Mouse (Mus musculus) forebrain, embryonic 14.5 days (tissue): ENCODE measurements around the gene Prim2. TPM values are rescaled to one million over a fixed set of nuclear protein-coding genes. Genes with fewer than 3 reads are reported as not detected.

Experiments
- ATAC-seq: fragments of 200-750 bp; cut with Nextera tagmentation; 2 replicates; pipeline ENCODE4 v1.8.0; 2017; ENCODE audit warnings: mild to moderate bottlenecking, moderate library complexity
- DNase-seq: peaks from one replicate; pipeline ENCODE4 v3.0.0-alpha.2; 2015; ENCODE audit warnings: low spot score
- H3K27ac ChIP-seq: fragments of 300-500 bp; sonication (generic); 2 replicates; pipeline ENCODE4 v1.5.1; 2014; ENCODE audit warnings: low read depth, mild to moderate bottlenecking, control low read depth, low read length, moderate library complexity
- H3K27me3 ChIP-seq: fragments of 300-500 bp; sonication (generic); replicated peaks from 2 replicates; pipeline ENCODE4 v1.6.1; 2014; ENCODE audit warnings: low read length, control low read depth, mixed read lengths; ENCODE audit not compliant: control insufficient read depth, insufficient read depth
- H3K36me3 ChIP-seq: fragments of 300-500 bp; sonication (generic); 2 replicates; pipeline ENCODE4 v1.6.1; 2014; ENCODE audit warnings: low read length, control low read depth; ENCODE audit not compliant: control insufficient read depth, insufficient read depth
- H3K4me1 ChIP-seq: fragments of 300-500 bp; sonication (generic); 2 replicates; pipeline ENCODE4 v1.6.1; 2014; ENCODE audit warnings: antibody characterized with exemption, low read length, control low read depth; ENCODE audit not compliant: control insufficient read depth, insufficient read depth
- H3K4me2 ChIP-seq: fragments of 300-500 bp; sonication (generic); 2 replicates; pipeline ENCODE4 v1.6.1; 2014; ENCODE audit warnings: mild to moderate bottlenecking, control low read depth, low read length
- H3K4me3 ChIP-seq: fragments of 300-500 bp; sonication (generic); 2 replicates; pipeline ENCODE4 v1.5.1; 2014; ENCODE audit warnings: low read depth, low read length, control low read depth
- H3K9ac ChIP-seq: fragments of 300-500 bp; sonication (generic); 2 replicates; pipeline ENCODE4 v1.6.1; 2014; ENCODE audit warnings: mild to moderate bottlenecking, low read length, control low read depth, moderate library complexity
- H3K9me3 ChIP-seq: fragments of 300-500 bp; sonication (generic); replicated peaks from 2 replicates; pipeline ENCODE4 v1.6.1; 2016; ENCODE audit warnings: low read length, control low read depth, mixed read lengths; ENCODE audit not compliant: control insufficient read depth
- WGBS: fragments of 180-500 bp; shearing (Covaris S2); extraction: QIAGEN DNeasy Blood & Tissue Kit; methylation state at CpG from one replicate; pipeline ENCODE4 v1.1.7; 2014; 5-methylcytosine and 5-hydroxymethylcytosine counted together
- polyA plus RNA-seq: library from polyadenylated mRNA; unstranded; fragments of >200 nt; fragmentation: Nextera tagmentation; extraction: Ambion mirVana; gene quantifications from 2 replicates; pipeline ENCODE4 v1.2.1, GENCODE M21; 2014

Gene Prim2
- polyA plus RNA-seq, 1 experiment from 2014 or later: 36.8 TPM

GRCm38 (mm10) chr1:33564032-33564431, 105.6 kb downstream of the Prim2 start:
- Histone ChIP-seq H3K4me1 (no peaks in the 10 kb centered on the region), H3K4me2 (no peak overlapping the region), H3K9ac (no peak overlapping the region), H3K27ac (no peak overlapping the region), H3K27me3 (no peaks in the 10 kb centered on the region), H3K9me3 (no peaks in the 10 kb centered on the region), H3K36me3 (no peaks in the 10 kb centered on the region), H3K4me3 (no peak overlapping the region)
- ATAC-seq (no peak), DNase-seq (no peak)
- WGBS: 85% methylated on average over 6 of the region's 6 CpGs

- Histone ChIP-seq H3K27ac (no peak overlapping the region), H3K4me3 (no peak overlapping the region), H3K4me1 (no peaks in the 10 kb centered on the region), H3K9me3 (no peaks in the 10 kb centered on the region), H3K9ac (no peak overlapping the region), H3K4me2 (no peak overlapping the region), H3K36me3 (no peaks in the 10 kb centered on the region), H3K27me3 (no peaks in the 10 kb centered on the region)
- 96% methylated on average over 3 of the region's 3 CpGs for WGBS
- no peak for DNase-seq
- ATAC-seq: no peak
Measured at GRCm38 (mm10) chr1:33563611-33564010, 106.0 kb downstream of the Prim2 start.

GRCm38 (mm10) chr1:33556638-33557037, 113.0 kb downstream of the Prim2 start:
- no peaks in the 10 kb centered on the region for H3K27me3 ChIP-seq
- no peaks in the 10 kb centered on the region for H3K9me3 ChIP-seq
- H3K36me3 ChIP-seq: no peaks in the 10 kb centered on the region
- no peak overlapping the region for H3K9ac ChIP-seq
- no peak overlapping the region for H3K27ac ChIP-seq
- H3K4me2 ChIP-seq: no peak overlapping the region
- ATAC-seq: no peak
- no peak overlapping the region for H3K4me3 ChIP-seq
- WGBS: 91% methylated on average over 4 of the region's 4 CpGs
- no peak for DNase-seq
- no peaks in the 10 kb centered on the region for H3K4me1 ChIP-seq

- Histone ChIP-seq H3K9me3 (no peaks in the 10 kb centered on the region), H3K27ac (no peak overlapping the region), H3K4me1 (no peaks in the 10 kb centered on the region), H3K27me3 (no peaks in the 10 kb centered on the region), H3K36me3 (no peaks in the 10 kb centered on the region), H3K4me2 (no peak overlapping the region), H3K4me3 (no peak overlapping the region), H3K9ac (no peak overlapping the region)
- DNase-seq (no peak), ATAC-seq (no peak)
- 78% methylated on average over 2 of the region's 2 CpGs for WGBS
Measured at GRCm38 (mm10) chr1:33555626-33556025, 114.0 kb downstream of the Prim2 start.

- DNase-seq (no peak), ATAC-seq (no peak)
- H3K4me2 ChIP-seq: no peak overlapping the region
Measured at GRCm38 (mm10) chr1:33551350-33551749, 118.2 kb downstream of the Prim2 start.

GRCm38 (mm10) chr1:33541708-33542107, 127.9 kb downstream of the Prim2 start:
- no peaks in the 10 kb centered on the region for H3K27me3 ChIP-seq
- no peak overlapping the region for H3K9ac ChIP-seq
- H3K4me1 ChIP-seq: no peaks in the 10 kb centered on the region
- H3K36me3 ChIP-seq: no peaks in the 10 kb centered on the region
- no peak for DNase-seq
- ATAC-seq: no peak
- no peak overlapping the region for H3K4me2 ChIP-seq
- no peak overlapping the region for H3K27ac ChIP-seq
- no peaks in the 10 kb centered on the region for H3K9me3 ChIP-seq
- WGBS: 95% methylated on average over 7 of the region's 7 CpGs
- no peak overlapping the region for H3K4me3 ChIP-seq

More at GRCm38 (mm10) chr1:33551350-33551749, 118.2 kb downstream of the Prim2 start:
- Histone ChIP-seq H3K4me3 (no peak overlapping the region), H3K9me3 (no peaks in the 10 kb centered on the region), H3K27me3 (no peaks in the 10 kb centered on the region), H3K36me3 (no peaks in the 10 kb centered on the region), H3K9ac (no peak overlapping the region), H3K27ac (no peak overlapping the region), H3K4me1 (no peaks in the 10 kb centered on the region)
- 92% methylated on average over 9 of the region's 9 CpGs for WGBS

GRCm38 (mm10) chr1:33537948-33538347, 131.6 kb downstream of the Prim2 start:
- H3K9me3 ChIP-seq: no peaks in the 10 kb centered on the region
- H3K27me3 ChIP-seq: no peaks in the 10 kb centered on the region
- DNase-seq: no peak
- no peak overlapping the region for H3K4me2 ChIP-seq
- H3K36me3 ChIP-seq: no peaks in the 10 kb centered on the region
- no peaks in the 10 kb centered on the region for H3K4me1 ChIP-seq
- ATAC-seq: no peak
- no peak overlapping the region for H3K27ac ChIP-seq
- H3K4me3 ChIP-seq: no peak overlapping the region
- H3K9ac ChIP-seq: no peak overlapping the region

- no peak for DNase-seq
- WGBS: 98% methylated on average over 4 of the region's 4 CpGs
- Histone ChIP-seq H3K9me3 (no peaks in the 10 kb centered on the region), H3K4me3 (no peak overlapping the region), H3K4me2 (no peak overlapping the region), H3K27ac (no peak overlapping the region), H3K36me3 (no peaks in the 10 kb centered on the region), H3K4me1 (peaks cover 6% of the 10 kb centered on the region), H3K27me3 (no peaks in the 10 kb centered on the region), H3K9ac (no peak overlapping the region)
- no peak for ATAC-seq
Measured at GRCm38 (mm10) chr1:33536272-33537004, 133.2 kb downstream of the Prim2 start.

- Histone ChIP-seq H3K9me3 (no peaks in the 10 kb centered on the region), H3K27ac (no peak overlapping the region), H3K9ac (no peak overlapping the region), H3K36me3 (no peaks in the 10 kb centered on the region), H3K4me1 (peaks cover 10% of the 10 kb centered on the region), H3K4me2 (no peak overlapping the region), H3K4me3 (no peak overlapping the region), H3K27me3 (no peaks in the 10 kb centered on the region)
- WGBS: 85% methylated on average over 2 of the region's 2 CpGs
- no peak for DNase-seq
- ATAC-seq: no peak
Measured at GRCm38 (mm10) chr1:33535140-33535686, 134.4 kb downstream of the Prim2 start.
